Mouse (Mus musculus) olfactory bulb, adult 2 months (tissue): ENCODE measurements around the gene Cd2bp2.

ENCODE experiments used
- CTCF ChIP-seq: fragments of 200-500 bp; IDR thresholded peaks from 2 replicates; pipeline ENCODE4 v1.5.1; 2012; ENCODE audit warnings: low read depth, mild to moderate bottlenecking, low read length, moderate library complexity; ENCODE audit not compliant: insufficient read depth
- POLR2A ChIP-seq: fragments of 200-500 bp; IDR thresholded peaks from 2 replicates; pipeline ENCODE4 v1.6.1; 2012; ENCODE audit warnings: mild to moderate bottlenecking, low read depth, low read length, moderate library complexity; ENCODE audit not compliant: insufficient read depth

DNA sequence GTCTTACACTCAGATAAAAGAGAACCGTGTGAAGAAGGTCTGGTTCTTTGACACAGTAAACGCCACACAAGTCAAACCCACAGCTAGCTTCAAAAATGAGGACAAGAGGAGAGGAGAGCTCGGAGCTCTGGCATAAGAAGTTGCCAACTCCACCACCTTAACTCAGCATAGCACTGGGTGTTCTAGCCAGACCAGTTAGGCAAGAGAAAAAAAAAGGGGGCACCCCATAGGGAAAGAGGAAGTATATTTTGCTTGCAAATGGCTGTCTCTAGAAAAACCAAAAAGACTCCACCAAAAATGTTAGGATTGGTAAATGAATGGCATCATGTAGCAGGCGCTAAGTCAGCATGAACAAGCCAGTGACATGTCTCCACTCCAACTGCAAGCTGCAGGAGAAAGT, 31.8 kb downstream of the Cd2bp2 start:
- TF ChIP-seq CTCF (no peak), POLR2A (no peak)
